Mouse (Mus musculus): ENCODE data around the gene Spata13. TPM values are rescaled to one million over a fixed set of nuclear protein-coding genes. Genes with fewer than 3 reads are reported as not detected.
A peak's percentile ranks its signal among the peaks of the same experiment; 100 is the strongest.

Spata13 gene
- polyA plus RNA-seq, 1 experiment from 2014 or later, result 66.0 TPM

- Histone ChIP-seq H3K36me3 (ENCODE audit: control insufficient read depth, insufficient read depth, low read length) (0 out of 2 replicates have a peak, but pooled peaks cover 2% of the 10 kb centered on the region), H3K4me1 (ENCODE audit: control insufficient read depth, insufficient read depth, low read length) (no peaks in the 10 kb centered on the region), H3K27me3 (ENCODE audit: control insufficient read depth, insufficient read depth, low read length) (no peaks in the 10 kb centered on the region), H3K9me3 (ENCODE audit: control insufficient read depth, low read length) (no peaks in the 10 kb centered on the region), H3K27ac (ENCODE audit: low read depth, low read length) (no peak overlapping the region), H3K9ac (ENCODE audit: low read length) (no peak overlapping the region), H3K4me2 (no peak overlapping the region), H3K4me3 (ENCODE audit: low read depth, low read length) (no peak overlapping the region)
- DNase-seq (ENCODE audit: low spot score, missing footprints), result no peak
- 91% methylated on average over 4 of the region's 4 CpGs for WGBS
- no peak for ATAC-seq (ENCODE audit: low FRiP score)
These were observed 164.9 kb downstream of the Spata13 start for GRCm38 (mm10) chr14:60798721-60799120.

GRCm38 (mm10) chr14:60799762-60800728 lies 166.2 kb downstream of the Spata13 start:
- H3K4me1 ChIP-seq (ENCODE audit: control insufficient read depth, insufficient read depth, low read length), result no peaks in the 10 kb centered on the region
- H3K4me3 ChIP-seq (ENCODE audit: low read depth, low read length), result no peak overlapping the region
- WGBS, result 56% methylated on average over 9 of the region's 9 CpGs
- H3K36me3 ChIP-seq (ENCODE audit: control insufficient read depth, insufficient read depth, low read length), result peaks cover 6% of the 10 kb centered on the region; the same call in 1 of the 2 replicates
- ATAC-seq (ENCODE audit: low FRiP score), result no peak
- no peak overlapping the region for H3K9ac ChIP-seq (ENCODE audit: low read length)
- H3K27ac ChIP-seq (ENCODE audit: low read depth, low read length), result no peak overlapping the region
- no peak overlapping the region for H3K4me2 ChIP-seq
- H3K27me3 ChIP-seq (ENCODE audit: control insufficient read depth, insufficient read depth, low read length), result no peaks in the 10 kb centered on the region
- no peaks in the 10 kb centered on the region for H3K9me3 ChIP-seq (ENCODE audit: control insufficient read depth, low read length)
- DNase-seq (ENCODE audit: low spot score, missing footprints), result peak; percentile 90

DNA sequence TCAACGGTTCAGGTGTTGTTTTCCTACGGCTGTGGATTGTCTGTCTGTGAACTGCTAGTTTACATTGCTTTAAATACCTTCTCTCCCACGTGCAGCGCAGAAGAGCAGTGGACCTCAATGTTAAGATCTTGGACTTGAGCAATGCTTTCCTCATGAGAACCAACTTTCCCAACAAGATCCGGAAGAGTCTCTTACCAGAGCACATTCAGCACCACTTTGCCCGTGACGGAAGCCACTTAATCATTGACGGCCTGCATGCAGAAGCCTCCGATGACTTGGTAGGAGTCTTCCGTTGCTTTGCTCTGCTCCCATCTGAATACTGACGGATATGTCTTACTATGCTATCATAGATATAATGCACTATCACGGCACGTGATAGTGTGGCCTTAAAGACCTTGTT lies 168.2 kb downstream of the Spata13 start:
- Histone ChIP-seq H3K9me3 (ENCODE audit: control insufficient read depth, low read length) (no peaks in the 10 kb centered on the region), H3K4me2 (no peak overlapping the region), H3K9ac (ENCODE audit: low read length) (no peak overlapping the region), H3K4me1 (ENCODE audit: control insufficient read depth, insufficient read depth, low read length) (no peaks in the 10 kb centered on the region), H3K27me3 (ENCODE audit: control insufficient read depth, insufficient read depth, low read length) (no peaks in the 10 kb centered on the region), H3K4me3 (ENCODE audit: low read depth, low read length) (no peak overlapping the region), H3K27ac (ENCODE audit: low read depth, low read length) (no peak overlapping the region), H3K36me3 (ENCODE audit: control insufficient read depth, insufficient read depth, low read length) (peaks cover 6% of the 10 kb centered on the region; the same call in 1 of the 2 replicates)
- 94% methylated on average over 13 of the region's 13 CpGs for WGBS
- ATAC-seq (ENCODE audit: low FRiP score) (no peak), DNase-seq (ENCODE audit: low spot score, missing footprints) (no peak)

DNA sequence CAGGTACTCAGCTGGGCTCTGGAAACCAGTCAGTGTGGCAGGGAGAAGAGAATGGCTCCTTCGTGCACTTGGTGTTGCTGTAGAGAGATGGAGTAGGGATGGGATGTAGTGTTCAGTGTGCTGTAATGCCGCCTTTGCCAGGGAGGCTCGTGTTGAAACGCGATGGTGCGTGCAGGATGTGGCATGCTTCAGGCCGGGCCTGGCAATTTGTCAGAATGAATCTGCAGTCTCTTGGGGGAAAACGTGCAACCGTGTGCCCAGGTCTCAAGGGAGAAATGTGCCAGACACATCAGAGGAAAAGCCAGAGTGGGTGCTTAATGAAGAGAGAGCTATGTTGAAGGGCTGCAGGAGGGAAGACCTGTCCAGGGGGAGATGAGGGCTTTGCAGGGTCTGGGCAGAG lies 171.2 kb downstream of the Spata13 start:
- no peaks in the 10 kb centered on the region for H3K4me1 ChIP-seq (ENCODE audit: control insufficient read depth, insufficient read depth, low read length)
- H3K9ac ChIP-seq (ENCODE audit: low read length), result no peak overlapping the region
- no peak overlapping the region for H3K4me2 ChIP-seq
- no peaks in the 10 kb centered on the region for H3K27me3 ChIP-seq (ENCODE audit: control insufficient read depth, insufficient read depth, low read length)
- H3K36me3 ChIP-seq (ENCODE audit: control insufficient read depth, insufficient read depth, low read length), result peaks cover 6% of the 10 kb centered on the region; the same call in 1 of the 2 replicates
- no peak overlapping the region for H3K4me3 ChIP-seq (ENCODE audit: low read depth, low read length)
- no peak overlapping the region for H3K27ac ChIP-seq (ENCODE audit: low read depth, low read length)
- H3K9me3 ChIP-seq (ENCODE audit: control insufficient read depth, low read length), result no peaks in the 10 kb centered on the region
- 92% methylated on average over 9 of the region's 9 CpGs for WGBS
- ATAC-seq (ENCODE audit: low FRiP score) (no peak), DNase-seq (ENCODE audit: low spot score, missing footprints) (no peak)

DNA sequence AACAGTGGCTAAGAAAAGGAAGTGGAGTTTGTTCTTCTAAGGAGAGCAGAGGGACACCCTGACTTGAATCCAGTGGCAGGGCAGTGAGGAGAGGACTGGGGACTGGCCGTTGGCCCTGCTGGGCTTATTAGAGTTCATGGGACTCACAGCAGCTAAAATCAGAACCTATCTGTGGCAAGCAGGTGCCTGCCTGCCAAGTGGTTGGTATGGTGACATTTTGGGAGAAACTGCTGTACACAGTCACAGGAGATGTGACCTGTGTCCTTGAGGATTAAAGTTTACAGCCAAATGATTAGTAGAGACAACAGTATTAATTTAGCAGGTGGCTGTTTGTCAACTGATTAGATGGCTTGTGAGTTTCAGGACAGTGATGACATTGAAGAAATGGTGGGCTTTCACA lies 172.1 kb downstream of the Spata13 start:
- no peak for DNase-seq (ENCODE audit: low spot score, missing footprints)
- Histone ChIP-seq H3K9me3 (ENCODE audit: control insufficient read depth, low read length) (no peaks in the 10 kb centered on the region), H3K27me3 (ENCODE audit: control insufficient read depth, insufficient read depth, low read length) (no peaks in the 10 kb centered on the region), H3K4me1 (ENCODE audit: control insufficient read depth, insufficient read depth, low read length) (no peaks in the 10 kb centered on the region), H3K4me2 (no peak overlapping the region), H3K27ac (ENCODE audit: low read depth, low read length) (no peak overlapping the region), H3K36me3 (ENCODE audit: control insufficient read depth, insufficient read depth, low read length) (peaks cover 6% of the 10 kb centered on the region; the same call in 1 of the 2 replicates), H3K9ac (ENCODE audit: low read length) (no peak overlapping the region), H3K4me3 (ENCODE audit: low read depth, low read length) (no peak overlapping the region)
- 81% methylated on average over 1 of the region's 1 CpGs for WGBS
- ATAC-seq (ENCODE audit: low FRiP score), result no peak

GRCm38 (mm10) chr14:60806891-60807344 lies 173.1 kb downstream of the Spata13 start:
- Histone ChIP-seq H3K4me1 (ENCODE audit: control insufficient read depth, insufficient read depth, low read length) (no peaks in the 10 kb centered on the region), H3K9me3 (ENCODE audit: control insufficient read depth, low read length) (no peaks in the 10 kb centered on the region), H3K4me2 (no peak overlapping the region), H3K36me3 (ENCODE audit: control insufficient read depth, insufficient read depth, low read length) (peaks cover 6% of the 10 kb centered on the region; the same call in 1 of the 2 replicates), H3K9ac (ENCODE audit: low read length) (no peak overlapping the region), H3K27ac (ENCODE audit: low read depth, low read length) (no peak overlapping the region), H3K27me3 (ENCODE audit: control insufficient read depth, insufficient read depth, low read length) (no peaks in the 10 kb centered on the region), H3K4me3 (ENCODE audit: low read depth, low read length) (no peak overlapping the region)
- DNase-seq (ENCODE audit: low spot score, missing footprints) (no peak), ATAC-seq (ENCODE audit: low FRiP score) (no peak)
- WGBS, result 56% methylated on average over 11 of the region's 11 CpGs

DNA sequence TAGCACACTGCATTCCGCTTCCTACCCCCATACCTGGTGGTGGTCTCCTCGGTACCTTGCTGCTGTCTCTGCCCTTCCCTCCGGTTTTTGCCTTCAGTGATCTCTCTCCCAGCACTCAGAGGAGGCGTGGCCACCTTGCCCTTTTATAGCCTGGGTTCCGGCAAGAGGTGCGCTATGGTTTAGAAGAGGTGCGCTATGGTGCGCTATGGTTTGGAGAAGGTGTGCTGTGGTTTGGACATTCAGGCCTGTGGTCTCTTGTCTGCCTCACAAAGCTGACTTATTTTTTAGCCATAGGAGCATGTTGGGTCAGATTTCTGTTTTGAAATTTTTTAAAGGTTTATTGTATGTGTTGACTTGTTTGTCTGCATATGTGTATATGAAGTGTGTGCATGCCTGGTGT lies 176.1 kb downstream of the Spata13 start:
- Histone ChIP-seq H3K36me3 (ENCODE audit: control insufficient read depth, insufficient read depth, low read length) (no peaks in the 10 kb centered on the region), H3K9ac (ENCODE audit: low read length) (no peak overlapping the region)
- WGBS, result 95% methylated on average over 8 of the region's 8 CpGs

DNA sequence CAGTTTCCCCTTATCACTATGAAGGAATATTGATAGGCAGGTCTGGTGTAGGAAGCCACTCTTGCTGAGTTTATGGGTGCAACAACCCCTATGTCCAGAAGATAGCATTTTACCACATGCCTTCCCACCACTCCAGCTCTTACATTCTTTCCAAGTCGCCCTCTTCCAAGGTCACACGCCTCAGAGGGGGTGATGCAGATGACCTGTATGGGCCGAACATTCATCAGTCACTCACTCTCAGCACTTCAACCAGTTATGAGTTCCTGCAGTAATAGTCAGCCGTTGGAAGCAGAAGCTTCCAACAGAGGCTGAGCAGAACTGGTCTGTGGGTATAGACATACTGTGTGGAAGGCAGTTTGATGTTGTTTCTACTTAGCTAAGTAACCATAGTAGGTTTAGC lies 177.7 kb downstream of the Spata13 start:
- H3K9ac ChIP-seq (ENCODE audit: low read length), result no peak overlapping the region
- no peaks in the 10 kb centered on the region for H3K27me3 ChIP-seq (ENCODE audit: control insufficient read depth, insufficient read depth, low read length)
- no peak overlapping the region for H3K27ac ChIP-seq (ENCODE audit: low read depth, low read length)
- no peaks in the 10 kb centered on the region for H3K4me1 ChIP-seq (ENCODE audit: control insufficient read depth, insufficient read depth, low read length)
- H3K36me3 ChIP-seq (ENCODE audit: control insufficient read depth, insufficient read depth, low read length), result no peaks in the 10 kb centered on the region
- H3K4me3 ChIP-seq (ENCODE audit: low read depth, low read length), result no peak overlapping the region
- ATAC-seq (ENCODE audit: low FRiP score), result no peak
- no peaks in the 10 kb centered on the region for H3K9me3 ChIP-seq (ENCODE audit: control insufficient read depth, low read length)
- DNase-seq (ENCODE audit: low spot score, missing footprints), result peak; percentile 8
- no peak overlapping the region for H3K4me2 ChIP-seq
- 91% methylated on average over 4 of the region's 4 CpGs for whole genome bisulfite sequencing

More for the DNA sequence above, 176.1 kb downstream of the Spata13 start:
- Histone ChIP-seq H3K4me1 (ENCODE audit: control insufficient read depth, insufficient read depth, low read length) (no peaks in the 10 kb centered on the region), H3K4me3 (ENCODE audit: low read depth, low read length) (no peak overlapping the region), H3K27me3 (ENCODE audit: control insufficient read depth, insufficient read depth, low read length) (no peaks in the 10 kb centered on the region), H3K27ac (ENCODE audit: low read depth, low read length) (no peak overlapping the region), H3K4me2 (no peak overlapping the region), H3K9me3 (ENCODE audit: control insufficient read depth, low read length) (no peaks in the 10 kb centered on the region)
- ATAC-seq (ENCODE audit: low FRiP score) (no peak), DNase-seq (ENCODE audit: low spot score, missing footprints) (peak; percentile 53)
